Mouse (Mus musculus) gastrocnemius, postnatal 25 days (tissue): ENCODE data around the gene Vav3. TPM values are rescaled to one million over a fixed set of nuclear protein-coding genes. Genes with fewer than 3 reads are reported as not detected.

Source experiments
- DNase-seq: peaks from one replicate; pipeline ENCODE4 v3.0.0; 2022
- total RNA-seq, 2 experiments: library from RNA; stranded (reverse); gene quantifications; 1 replicate in 1 of 2; 2 replicates in 1 of 2; pipeline ENCODE4 v1.2.3; 2021

The Vav3 gene
- total RNA-seq, 2 experiments from 2014 or later: 2.2 to 3.7 TPM

DNA sequence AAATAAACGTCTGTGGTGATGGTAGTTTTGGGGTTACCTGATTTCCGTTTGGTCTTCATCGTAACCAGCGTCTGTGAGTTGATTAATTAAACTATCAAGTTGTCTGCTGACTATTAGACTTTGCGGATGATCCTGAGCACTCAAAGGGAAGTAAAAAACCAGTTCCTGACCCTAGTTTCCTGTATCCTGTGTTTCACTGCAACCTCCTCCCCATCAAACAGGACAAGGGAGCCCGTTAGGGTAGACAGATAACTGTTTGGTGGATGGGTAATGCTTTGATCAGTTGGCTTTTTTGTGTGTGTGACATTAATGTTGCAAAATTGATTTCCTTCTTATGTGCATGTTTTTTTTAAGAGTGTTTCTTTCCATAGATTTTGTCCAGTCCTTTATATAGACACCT, 12.2 kb downstream of the Vav3 start:
- DNase-seq: no peak

DNA sequence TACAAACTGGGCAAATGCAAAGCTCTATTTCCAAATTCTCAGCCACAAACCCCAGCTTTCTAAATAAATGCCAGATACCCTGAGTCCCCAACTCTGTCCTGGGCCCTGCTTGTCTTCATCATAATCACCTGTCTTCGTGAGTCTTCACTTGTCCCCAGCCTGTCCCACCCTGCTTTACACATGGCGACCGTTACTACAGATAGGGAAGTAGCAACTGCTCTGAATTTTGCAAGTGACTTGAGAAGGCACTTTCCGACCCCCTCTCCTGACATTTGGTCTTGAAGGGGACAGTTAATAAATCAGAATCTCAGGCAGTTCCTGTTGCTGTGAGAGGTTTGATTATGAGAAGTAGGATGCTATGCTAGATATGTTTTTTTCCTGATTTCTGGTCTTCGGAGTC, 13.4 kb downstream of the Vav3 start:
- DNase-seq: no peak

DNA sequence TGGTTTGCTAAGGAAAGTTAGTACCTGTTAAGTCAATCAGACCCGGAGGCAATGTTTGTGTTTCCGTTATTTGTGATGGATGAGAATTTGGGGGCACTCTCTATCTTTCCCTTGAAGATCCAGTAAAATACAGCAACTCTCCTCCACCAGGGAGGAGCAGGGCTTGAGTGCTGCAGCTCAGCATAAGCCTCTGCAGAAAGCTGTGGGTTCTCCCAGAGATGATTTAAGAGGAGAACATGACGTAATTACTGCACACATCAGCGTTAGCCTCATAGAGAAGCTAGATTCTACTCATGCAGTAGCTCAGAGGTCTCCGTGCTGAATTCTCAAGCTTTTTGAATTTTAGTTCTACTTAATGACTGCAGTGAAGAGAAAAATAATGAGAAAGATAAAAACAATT, 14.7 kb downstream of the Vav3 start:
- no peak for DNase-seq

DNA sequence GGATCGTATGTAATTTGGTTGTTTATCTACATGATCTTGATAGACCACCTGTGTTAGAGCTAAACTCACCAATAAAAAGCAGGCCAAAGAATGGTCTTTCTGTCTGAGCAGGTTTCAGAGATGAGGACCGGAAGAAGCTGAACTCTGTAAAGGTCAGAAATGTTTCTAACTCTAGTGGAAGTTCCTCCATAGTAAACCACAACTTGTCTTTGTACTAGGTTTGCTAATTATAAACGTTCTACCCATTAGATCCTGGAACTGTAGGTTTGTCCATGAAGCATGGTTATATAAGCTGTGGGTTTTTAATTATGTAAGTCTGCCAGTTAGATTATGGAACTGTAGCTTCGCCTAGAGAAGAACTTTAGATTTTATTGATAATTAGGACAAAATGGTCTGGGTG, 20.3 kb downstream of the Vav3 start:
- DNase-seq: no peak

DNA sequence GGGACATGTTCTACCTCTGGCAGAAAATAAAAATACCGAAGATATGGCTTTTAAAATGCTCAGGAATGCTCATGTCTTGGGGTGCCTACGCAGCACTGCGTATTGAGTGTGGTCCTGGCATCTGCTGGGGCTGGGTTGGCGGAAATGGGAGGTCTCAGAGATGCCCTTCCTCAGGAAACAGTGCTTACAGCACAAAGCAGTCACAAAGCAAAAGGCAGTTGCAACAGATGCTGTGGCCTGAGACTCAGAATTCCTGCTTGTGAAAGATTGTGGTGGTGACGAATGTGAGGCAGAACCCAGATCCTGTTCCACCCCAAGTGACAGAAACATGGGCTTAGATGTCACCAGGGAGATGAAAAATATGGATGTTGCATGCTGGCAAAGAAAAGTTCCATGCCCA, 21.4 kb downstream of the Vav3 start:
- DNase-seq: no peak

DNA sequence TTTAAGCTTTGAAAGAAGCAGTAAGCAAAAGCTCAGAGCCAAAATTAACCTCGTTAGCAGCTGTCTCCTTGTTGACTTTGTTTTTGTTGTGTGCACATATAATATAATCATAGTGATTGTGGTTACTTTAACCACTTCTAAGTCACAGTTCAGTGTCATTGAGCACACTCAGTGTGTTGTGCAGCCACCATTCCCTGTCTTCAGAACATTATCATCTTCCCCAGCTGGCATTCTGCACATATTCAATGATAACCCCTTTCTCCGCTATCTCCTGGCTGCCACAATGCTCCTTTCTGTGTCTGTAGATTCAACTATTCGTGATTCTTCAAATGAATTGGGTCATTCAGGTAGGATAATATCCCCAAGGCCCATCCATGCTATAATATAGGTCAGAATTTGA, 21.9 kb downstream of the Vav3 start:
- no peak for DNase-seq

DNA sequence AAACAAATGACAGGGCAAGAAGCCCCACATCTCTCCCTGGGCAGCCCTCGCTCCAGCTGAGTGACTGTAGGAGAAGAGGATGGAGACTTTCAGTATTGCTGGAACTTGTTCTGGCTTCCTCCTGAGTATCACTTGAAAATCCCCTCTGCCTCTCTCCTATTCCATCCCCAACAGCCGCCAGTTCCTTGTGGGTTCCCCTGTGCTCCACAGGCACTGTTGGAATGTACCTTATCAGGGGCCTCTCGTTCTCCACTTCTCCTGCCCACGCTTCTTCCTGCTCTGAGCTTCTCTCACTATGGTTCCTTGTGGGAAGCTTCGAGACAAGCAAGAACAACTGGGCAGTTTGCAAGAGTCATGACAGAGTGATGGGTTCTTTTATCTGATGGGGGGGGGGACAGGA, 23.1 kb downstream of the Vav3 start:
- no peak for DNase-seq

DNA sequence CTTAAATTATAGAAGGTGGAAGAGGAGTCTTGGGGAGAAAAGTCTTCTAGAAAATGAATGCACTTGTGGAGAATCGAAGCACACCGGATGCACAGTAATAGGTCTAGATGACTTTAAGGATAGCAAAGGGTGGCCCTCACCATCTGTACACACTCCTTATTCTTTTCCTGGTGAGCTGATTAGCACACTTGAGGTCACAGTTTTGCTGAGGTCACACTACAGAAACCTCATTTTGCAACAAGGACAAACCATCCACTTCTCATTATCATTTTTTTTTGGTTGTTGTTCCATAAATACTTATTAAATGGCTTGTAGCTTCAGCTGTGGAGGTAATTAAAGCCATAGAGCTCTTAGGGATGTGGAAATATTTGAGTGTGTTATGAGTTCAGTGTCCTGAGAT, 25.4 kb downstream of the Vav3 start:
- no peak for DNase-seq

DNA sequence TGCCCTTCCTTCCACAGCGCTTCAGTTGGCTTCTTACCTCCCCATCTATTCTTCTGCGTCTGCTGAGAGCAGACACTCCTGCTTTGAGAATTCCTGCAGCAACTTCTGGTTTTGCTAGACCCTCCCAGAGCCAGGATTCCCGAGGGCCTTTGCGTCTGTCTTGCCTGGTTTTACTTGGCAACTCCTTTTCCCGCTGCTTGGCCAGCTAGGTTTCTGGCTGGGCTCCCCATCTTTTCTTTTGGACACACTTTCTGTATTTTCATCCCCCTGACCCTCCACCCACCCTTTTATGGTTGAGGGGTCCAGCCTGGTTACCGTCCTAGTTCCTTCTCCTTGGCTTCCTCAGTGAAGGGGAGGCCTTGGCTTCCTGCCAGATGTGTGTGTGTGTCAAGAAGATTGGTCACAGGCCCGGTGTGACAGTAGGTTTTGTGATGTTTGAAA, 26.0 kb downstream of the Vav3 start:
- DNase-seq: peak; percentile 29

DNA sequence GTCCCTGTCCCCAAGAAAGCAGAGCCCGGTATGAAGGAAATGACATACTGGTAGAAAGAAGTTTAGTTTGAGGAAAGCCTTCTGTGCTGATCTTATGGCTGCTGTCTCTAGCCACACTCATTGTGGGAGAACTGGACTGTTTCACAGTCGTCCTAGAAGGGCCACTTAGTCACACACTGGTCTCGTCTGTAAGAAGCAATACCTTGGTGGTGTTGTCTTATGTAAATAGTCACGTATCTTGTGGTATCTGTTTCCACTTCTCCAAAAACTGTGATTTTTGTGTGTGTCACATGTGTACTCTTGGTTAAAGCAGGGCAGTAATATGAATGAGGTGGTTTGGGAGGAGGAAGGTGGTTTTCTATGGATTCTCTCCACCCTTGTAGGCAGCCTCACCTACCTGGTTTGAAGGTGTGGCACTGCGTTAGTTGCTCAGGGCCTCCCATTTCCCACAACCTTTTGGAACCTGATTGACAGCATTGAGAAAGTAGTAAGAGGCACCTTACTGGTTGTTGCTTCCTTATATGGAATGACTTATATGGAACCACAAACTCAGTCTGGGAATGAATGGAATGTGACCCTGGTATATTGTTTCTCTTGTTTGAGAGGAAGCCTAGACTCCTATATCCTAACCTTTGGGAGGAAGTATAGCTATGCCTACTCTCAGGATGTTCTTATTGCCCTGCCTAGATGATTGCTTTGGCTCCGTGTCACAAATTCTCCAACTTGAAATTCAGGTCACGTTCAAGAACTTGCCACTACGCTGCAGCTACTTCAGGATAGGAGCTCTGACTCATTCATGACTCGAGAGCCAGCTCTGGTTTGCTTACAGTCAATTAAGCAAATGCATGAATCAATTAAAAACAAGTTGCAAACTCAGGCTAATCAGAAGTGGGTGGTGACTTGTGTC, 28.2 kb downstream of the Vav3 start:
- DNase-seq: no peak

DNA sequence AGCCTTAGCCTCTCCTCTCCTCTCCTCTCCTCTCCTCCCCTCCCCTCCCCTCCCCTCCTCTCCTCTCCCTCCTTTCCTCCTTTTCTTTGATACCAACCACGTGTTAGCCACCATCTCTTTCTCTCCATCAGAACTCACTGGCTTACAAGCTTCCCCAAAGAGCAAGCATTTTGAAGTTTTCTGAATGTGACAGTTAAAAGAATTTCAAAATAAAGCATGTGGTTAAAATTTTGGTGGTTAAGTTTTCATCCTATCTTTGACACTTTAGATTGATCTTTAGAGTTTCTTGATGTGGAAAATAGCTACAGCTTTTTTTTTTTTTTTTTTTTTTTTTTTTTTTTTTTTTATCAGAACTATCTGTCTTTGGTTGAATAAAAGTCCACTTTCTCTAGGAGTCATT, 31.1 kb downstream of the Vav3 start:
- DNase-seq: no peak

DNA sequence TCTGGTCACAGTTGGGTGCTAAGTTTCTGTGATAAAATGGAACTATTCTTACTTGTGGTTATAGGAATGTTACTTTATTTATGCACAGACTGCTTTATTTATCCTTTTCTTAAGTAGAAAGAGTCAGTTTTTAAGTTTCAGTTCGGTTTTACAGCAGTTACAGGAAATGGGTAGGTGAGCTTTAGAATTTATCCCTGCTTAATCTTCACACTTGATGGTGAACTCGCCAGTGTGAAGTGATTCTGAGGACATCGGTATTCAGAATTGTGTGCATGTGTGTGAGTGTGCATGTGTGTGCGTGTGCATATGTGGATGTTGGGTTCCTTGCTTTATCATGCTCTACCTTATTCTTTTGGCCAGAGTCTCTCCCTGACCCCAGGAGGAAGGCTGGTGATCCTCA, 32.2 kb downstream of the Vav3 start:
- no peak for DNase-seq

DNA sequence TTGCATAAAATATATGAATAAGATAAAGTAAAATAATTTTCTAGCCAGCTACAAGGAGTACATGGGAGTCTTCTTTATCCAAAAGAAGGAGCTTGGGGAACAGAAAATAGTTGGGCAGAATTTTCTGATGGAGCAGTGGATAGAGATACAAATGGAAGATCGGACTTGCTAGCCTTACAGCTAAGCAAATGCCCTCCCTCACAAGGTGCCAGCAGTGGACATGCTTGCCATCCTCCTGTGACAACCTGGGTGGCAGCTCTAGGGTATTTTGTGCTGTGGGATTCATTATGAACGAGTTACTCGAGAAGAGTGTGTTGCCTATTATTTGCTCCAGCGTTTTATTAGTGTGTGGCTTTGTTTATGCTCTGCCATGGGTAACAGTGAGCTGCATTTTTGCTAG, 37.8 kb downstream of the Vav3 start:
- DNase-seq: no peak

DNA sequence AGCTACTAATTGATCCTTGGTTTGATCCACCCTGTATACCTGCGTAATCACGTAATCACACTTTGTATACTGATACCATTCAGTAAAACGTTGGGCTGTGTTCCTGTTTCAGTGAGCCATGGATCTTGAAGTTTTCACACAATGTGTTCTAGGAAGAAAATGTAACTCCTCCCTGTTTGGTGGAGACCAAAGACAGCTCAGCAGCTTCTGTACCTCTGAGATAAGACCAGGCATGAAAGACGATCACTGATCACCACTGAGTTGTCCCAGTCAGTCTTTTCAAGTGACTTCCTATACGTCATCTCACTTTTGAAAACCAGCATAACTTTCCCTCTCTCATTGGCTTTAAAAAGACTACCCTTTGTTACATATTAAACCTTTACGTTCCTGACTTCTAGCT, 38.2 kb downstream of the Vav3 start:
- DNase-seq: no peak

DNA sequence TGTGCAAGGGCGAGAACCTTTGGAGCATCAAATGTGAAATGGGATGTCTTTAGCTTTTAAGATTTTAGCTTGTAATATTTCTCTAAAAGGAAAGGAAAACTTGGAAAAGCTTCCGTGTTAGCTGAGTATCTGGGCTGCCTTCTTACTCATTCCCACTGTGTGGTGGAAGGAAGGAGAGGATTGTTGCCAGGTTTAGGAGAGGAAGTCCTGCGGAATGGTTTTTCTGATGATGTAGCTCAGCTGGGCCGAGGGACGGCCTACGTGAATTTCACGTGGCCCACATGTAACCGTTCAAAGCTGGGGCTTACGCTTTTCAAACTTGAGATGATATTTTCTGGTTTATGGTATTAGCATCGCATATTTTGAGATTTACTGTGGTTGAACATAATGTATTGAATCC, 48.3 kb downstream of the Vav3 start:
- no peak for DNase-seq

DNA sequence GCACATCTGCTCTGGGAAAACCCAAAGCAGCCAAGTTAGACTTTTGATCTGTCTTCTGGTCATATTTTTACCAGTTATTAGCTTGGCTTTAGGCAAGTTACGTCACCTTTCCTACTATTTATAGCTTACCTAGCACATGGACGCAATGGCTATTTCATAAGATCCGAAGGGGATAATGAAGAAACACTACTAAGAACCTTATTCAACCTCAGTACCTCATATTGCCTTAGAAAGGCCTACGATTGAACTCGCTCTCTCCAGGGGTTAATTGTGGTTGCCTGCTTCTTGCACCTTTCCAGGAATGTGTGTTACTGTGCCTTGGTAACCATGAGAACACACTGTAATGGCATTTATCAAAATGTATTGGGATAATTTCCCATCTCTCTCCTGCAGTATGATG, 61.1 kb downstream of the Vav3 start:
- DNase-seq: no peak

DNA sequence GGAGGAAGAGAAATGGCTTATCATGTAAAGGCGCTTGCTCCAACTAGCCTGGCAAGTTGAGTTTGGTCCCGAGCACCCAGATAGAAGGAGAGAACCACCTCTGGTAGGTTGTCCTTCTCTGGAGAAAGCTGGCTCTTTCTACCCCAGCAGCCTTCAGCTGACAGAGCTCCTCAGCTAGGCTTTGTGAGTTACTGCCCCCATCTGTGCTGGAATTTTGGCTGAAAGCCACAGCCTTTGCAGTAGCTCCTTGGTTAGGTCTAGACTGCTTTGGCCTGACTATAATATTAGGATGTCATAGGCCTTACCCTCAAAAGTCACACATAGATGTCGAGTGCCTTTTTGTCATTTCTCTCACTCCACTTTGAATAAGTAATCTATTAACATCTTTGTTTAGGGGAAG, 70.8 kb downstream of the Vav3 start:
- no peak for DNase-seq

DNA sequence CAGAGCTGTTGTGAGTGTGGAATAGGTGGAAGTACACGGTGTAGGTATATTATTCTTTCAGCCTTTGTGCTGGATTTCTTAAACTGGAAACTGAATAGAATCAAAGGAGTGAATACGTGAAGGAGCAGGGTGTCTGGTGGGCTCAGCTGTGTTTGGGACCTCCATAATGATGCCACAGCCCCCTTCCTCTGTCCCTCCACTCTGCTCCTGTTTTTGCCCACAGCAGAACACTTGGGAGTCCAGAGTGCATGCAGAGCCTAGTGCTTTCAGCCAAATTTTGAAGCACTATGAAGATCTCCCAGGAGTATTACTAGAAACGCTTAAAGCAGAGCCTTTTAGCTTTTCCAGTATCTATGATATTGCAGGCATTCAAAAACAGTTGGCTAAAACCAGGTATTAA, 80.0 kb downstream of the Vav3 start:
- DNase-seq: no peak

DNA sequence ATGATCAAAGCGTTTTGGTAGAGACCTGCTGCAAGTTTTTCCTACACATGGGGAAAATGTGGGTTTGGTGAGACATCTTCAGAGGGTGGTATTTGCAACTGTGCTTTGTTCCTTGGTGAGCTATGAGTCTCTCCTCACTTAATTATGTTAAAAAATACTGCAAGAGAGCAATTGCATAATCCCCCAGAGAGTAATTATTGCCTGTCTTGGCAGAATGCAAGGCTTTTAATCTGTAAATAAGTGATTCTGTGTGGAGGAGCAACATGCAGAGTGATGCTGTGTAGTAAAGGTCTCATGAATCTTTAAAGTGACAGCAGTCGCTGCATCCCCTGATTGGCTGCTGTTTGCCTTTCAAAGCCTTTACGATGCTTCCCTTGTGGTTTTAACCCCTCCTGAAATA, 80.6 kb downstream of the Vav3 start:
- DNase-seq: no peak

DNA sequence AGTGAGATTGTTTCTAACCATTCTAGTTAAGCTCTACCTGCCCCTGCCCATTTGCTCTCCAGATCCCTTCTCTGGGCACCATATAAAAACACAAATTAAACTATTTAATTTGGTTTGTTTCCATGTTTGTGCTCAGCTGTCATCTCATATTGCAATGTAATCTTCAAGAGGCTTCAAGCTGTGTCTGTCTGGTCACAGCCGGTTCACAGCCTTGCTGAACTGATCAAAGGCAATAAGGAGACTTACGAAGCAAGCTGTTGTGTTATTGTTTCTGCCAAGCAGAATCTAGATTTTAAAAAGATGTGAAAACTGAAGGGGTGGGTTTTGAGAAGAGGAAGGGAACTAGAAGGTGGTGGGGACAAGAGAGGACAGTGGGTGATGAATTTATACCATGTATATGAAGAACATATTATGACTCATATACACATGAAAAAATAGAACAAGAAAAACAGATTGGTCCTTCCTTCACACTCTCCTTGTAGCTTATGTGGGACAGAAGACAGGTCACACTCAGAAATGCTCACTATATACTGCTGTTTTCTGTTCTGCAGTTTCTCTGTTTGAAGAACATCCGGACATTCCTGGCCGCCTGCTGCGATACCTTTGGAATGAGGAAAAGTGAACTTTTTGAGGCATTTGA, 83.1 kb downstream of the Vav3 start:
- DNase-seq: no peak

DNA sequence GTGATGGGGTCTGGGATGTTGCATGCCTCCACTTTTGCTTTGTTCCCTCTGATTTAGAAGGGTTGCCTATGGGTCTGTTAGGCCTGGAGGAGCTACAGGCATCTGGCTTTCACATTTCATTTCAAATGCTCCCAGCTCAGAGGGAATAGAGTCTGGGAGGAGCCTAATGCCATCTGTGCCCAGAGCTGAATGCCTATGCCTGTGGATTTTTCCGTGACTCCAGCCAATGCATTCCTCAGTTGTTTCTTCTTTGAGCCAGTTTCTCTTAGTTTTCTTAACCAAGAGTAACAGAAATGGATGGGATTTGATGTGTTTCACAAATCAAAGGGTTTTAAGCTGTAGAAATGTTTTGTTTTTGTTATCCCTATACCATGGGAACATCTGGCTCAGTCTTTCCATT, 90.8 kb downstream of the Vav3 start:
- no peak for DNase-seq

DNA sequence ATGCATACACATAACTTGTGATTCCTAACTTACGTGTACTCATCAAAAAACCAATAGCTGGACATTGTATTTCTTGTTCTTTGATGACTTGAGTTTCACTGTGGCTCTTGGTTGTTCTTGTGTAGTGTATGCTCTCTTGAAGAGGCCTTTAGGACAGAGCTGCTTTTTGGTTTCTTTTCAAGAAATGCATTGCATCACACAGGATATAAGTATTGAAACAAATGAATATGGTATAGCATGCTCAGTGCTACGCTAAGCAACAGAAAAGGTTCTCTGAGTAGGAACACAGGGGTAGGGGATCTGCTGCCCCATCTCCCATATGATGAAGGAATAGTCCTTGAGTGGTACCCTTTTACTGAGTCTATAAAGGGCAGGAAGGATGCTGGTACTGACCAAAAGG, 98.1 kb downstream of the Vav3 start:
- DNase-seq: no peak

DNA sequence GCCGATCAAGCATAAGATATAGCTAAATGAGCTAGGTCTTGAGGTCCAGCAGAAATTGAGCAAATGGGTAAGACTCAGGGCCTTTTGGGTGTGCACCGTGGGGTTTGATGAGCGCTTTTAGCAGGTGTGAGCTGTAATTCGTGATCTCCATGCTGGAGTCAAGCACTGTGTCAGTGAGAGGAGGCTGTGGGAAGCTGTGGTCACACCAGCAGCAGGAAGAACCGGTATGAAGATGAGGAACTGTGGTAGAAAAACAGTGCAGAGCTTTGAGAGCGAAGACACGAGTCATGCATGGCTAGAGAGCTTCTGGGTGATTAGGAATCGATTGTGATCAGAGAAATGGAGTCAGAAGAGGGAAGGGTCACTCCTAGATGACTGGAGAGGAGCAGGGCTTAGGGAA, 98.8 kb downstream of the Vav3 start:
- no peak for DNase-seq

DNA sequence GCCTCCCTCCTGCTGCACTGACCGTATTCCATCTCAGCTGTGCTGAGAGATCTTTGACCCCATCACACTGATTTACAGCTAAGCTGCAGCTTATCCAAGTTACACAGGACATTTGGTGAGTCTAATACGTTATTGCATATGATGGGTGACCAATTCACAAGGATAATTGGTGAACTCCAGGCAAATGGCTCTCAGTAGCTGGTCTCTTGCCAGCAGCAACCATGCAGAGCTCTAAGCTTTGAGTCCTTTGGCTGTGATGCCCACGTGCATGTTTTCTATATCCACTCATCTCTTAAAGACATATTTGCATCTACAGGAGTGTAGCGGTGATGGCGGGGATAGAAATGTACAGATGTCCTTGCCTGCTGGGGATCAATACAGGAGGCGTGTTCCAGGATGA, 99.5 kb downstream of the Vav3 start:
- DNase-seq: no peak
